Mouse (Mus musculus): Measurements from ENCODE around the gene Glrx.
"Not testable (repeated sequence)": the region's sequence is repeated elsewhere in the genome, so short reads cannot be mapped to it uniquely, and the experiment has no call there.

Gene Glrx

GRCm38 (mm10) chr13:75839719-75840481 is at the start of gene Glrx:
Gene Glrx, plus strand, starts transcription at chr13:75839868.
- peak; percentile 94 for DNase-seq (ENCODE audit: low read depth, low spot score)

- DNase-seq (ENCODE audit: low read depth, low spot score): no peak
Measured at GRCm38 (mm10) chr13:75790550-75791205, 49.0 kb upstream of the Glrx start.

- peak; percentile 60 for DNase-seq (ENCODE audit: low read depth, low spot score)
Measured at GRCm38 (mm10) chr13:75793863-75794629, 45.6 kb upstream of the Glrx start.

- DNase-seq (ENCODE audit: low read depth, low spot score): peak; percentile 98
Measured at GRCm38 (mm10) chr13:75797369-75798141, 42.1 kb upstream of the Glrx start.

- peak; percentile 95 for DNase-seq (ENCODE audit: low read depth, low spot score)
Measured at GRCm38 (mm10) chr13:75798413-75799302, 41.0 kb upstream of the Glrx start.

- no peak for DNase-seq (ENCODE audit: low read depth, low spot score)
Measured at GRCm38 (mm10) chr13:75799421-75799820, 40.2 kb upstream of the Glrx start.

- no peak for DNase-seq (ENCODE audit: low read depth, low spot score)
Measured at GRCm38 (mm10) chr13:75807969-75808368, 31.7 kb upstream of the Glrx start.

GRCm38 (mm10) chr13:75809957-75810356 is 29.7 kb upstream of the Glrx start:
- DNase-seq (ENCODE audit: low read depth, low spot score): no peak

GRCm38 (mm10) chr13:75817183-75817582 is 22.5 kb upstream of the Glrx start:
- no peak for DNase-seq (ENCODE audit: low read depth, low spot score)

GRCm38 (mm10) chr13:75818486-75818885 is 21.2 kb upstream of the Glrx start:
- no peak for DNase-seq (ENCODE audit: low read depth, low spot score)

- no peak for DNase-seq (ENCODE audit: low read depth, low spot score)
Measured at GRCm38 (mm10) chr13:75818945-75819706, 20.5 kb upstream of the Glrx start.

GRCm38 (mm10) chr13:75819898-75820297 is 19.8 kb upstream of the Glrx start:
- no peak for DNase-seq (ENCODE audit: low read depth, low spot score)

GRCm38 (mm10) chr13:75822366-75822765 is 17.3 kb upstream of the Glrx start:
- not testable (repeated sequence) for DNase-seq (ENCODE audit: low read depth, low spot score)

- DNase-seq (ENCODE audit: low read depth, low spot score): no peak
Measured at GRCm38 (mm10) chr13:75823201-75823600, 16.5 kb upstream of the Glrx start.

GRCm38 (mm10) chr13:75824611-75825319 is 14.9 kb upstream of the Glrx start:
- DNase-seq (ENCODE audit: low read depth, low spot score): peak; percentile 79

- peak; percentile 43 for DNase-seq (ENCODE audit: low read depth, low spot score)
Measured at GRCm38 (mm10) chr13:75825388-75825787, 14.3 kb upstream of the Glrx start.

GRCm38 (mm10) chr13:75830708-75831107 is 9.0 kb upstream of the Glrx start:
- no peak for DNase-seq (ENCODE audit: low read depth, low spot score)

- DNase-seq (ENCODE audit: low read depth, low spot score): no peak
Measured at GRCm38 (mm10) chr13:75831710-75832109, 8.0 kb upstream of the Glrx start.

- DNase-seq (ENCODE audit: low read depth, low spot score): no peak
Measured at GRCm38 (mm10) chr13:75832697-75833096, 7.0 kb upstream of the Glrx start.

Measured in 3T3-L1 (cell line).